Mouse (Mus musculus): ENCODE results near the gene Ccdc57. TPM values are rescaled to one million over a fixed set of nuclear protein-coding genes. Genes with fewer than 3 reads are reported as not detected.
A peak's percentile ranks its signal among the peaks of the same experiment; 100 is the strongest.

Gene Ccdc57
- polyA plus RNA-seq, 1 experiment: 2.0 TPM

DNA sequence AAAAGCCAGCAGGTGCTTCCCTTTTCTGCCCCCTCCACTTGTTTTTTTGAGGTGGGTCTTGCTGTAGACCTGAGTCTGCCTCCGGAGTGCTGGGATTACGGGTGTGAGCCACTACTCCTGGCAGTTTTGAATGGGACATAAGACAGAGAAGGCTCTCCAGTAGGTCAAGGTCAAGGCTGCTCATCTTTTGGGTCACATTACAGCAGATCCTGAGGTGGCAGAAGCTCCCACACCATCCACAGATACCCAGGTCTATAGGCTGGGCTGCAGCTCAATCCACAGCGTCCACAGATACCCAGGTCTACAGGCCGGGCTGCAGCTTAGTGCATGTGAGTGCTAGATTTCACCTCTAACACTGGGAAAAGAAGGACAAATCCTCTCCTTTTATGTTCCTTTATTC lies 18.9 kb downstream of the Ccdc57 start:
- Histone ChIP-seq H3K9me3 (no peaks in the 10 kb centered on the region), H3K4me3 (replicated peaks) (no peak overlapping the region), H3K36me3 (replicated peaks; ENCODE audit: low read length) (peaks cover 37% of the 10 kb centered on the region), H3K4me1 (peaks cover 16% of the 10 kb centered on the region), H3K27me3 (replicated peaks) (no peaks in the 10 kb centered on the region)
- TF ChIP-seq FLI1 (IDR thresholded peaks at IDR 0.05; ENCODE audit: low read length): no peak
- no peak for TF ChIP-seq GATA1 (IDR thresholded peaks at IDR 0.05; ENCODE audit: borderline replicate concordance, low read length)

- TF ChIP-seq FLI1 (IDR thresholded peaks at IDR 0.05; ENCODE audit: low read length): no peak
- no peaks in the 10 kb centered on the region for H3K9me3 ChIP-seq
Observed at GRCm38 (mm10) chr11:120905430-120905873, 27.2 kb downstream of the Ccdc57 start.

DNA sequence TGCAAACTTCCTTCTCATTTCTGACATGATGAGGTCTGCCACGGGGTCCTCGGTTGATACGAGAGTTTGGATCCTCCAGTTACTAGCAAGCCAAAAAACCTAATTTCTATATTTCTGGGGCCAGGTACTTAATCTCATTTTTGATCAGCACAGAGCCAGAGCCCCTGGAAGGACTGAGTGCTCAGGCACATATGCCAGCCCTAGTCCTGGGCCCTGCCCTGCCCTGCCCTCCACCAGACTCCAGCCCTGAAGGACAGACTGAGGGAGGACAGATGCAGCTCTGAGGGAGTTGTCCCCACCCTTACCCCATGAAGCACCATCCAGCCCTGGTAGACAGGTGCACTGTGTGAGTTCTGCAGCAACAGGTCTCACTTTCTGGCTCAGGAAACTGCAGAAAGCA lies 28.1 kb downstream of the Ccdc57 start:
- peaks cover 54% of the 10 kb centered on the region for H3K4me1 ChIP-seq
- TF ChIP-seq GATA1 (IDR thresholded peaks at IDR 0.05; ENCODE audit: borderline replicate concordance, low read length) (no peak), FLI1 (IDR thresholded peaks at IDR 0.05; ENCODE audit: low read length) (no peak)
- H3K36me3 ChIP-seq (replicated peaks; ENCODE audit: low read length): peaks cover 28% of the 10 kb centered on the region
- H3K27me3 ChIP-seq (replicated peaks): no peaks in the 10 kb centered on the region
- H3K4me3 ChIP-seq (replicated peaks): no peak overlapping the region
- no peaks in the 10 kb centered on the region for H3K9me3 ChIP-seq

More at GRCm38 (mm10) chr11:120905430-120905873, 27.2 kb downstream of the Ccdc57 start:
- Histone ChIP-seq H3K4me1 (peaks cover 49% of the 10 kb centered on the region), H3K27me3 (replicated peaks) (no peaks in the 10 kb centered on the region), H3K4me3 (replicated peaks) (peak overlapping the region; percentile 31), H3K36me3 (replicated peaks; ENCODE audit: low read length) (peaks cover 28% of the 10 kb centered on the region)

DNA sequence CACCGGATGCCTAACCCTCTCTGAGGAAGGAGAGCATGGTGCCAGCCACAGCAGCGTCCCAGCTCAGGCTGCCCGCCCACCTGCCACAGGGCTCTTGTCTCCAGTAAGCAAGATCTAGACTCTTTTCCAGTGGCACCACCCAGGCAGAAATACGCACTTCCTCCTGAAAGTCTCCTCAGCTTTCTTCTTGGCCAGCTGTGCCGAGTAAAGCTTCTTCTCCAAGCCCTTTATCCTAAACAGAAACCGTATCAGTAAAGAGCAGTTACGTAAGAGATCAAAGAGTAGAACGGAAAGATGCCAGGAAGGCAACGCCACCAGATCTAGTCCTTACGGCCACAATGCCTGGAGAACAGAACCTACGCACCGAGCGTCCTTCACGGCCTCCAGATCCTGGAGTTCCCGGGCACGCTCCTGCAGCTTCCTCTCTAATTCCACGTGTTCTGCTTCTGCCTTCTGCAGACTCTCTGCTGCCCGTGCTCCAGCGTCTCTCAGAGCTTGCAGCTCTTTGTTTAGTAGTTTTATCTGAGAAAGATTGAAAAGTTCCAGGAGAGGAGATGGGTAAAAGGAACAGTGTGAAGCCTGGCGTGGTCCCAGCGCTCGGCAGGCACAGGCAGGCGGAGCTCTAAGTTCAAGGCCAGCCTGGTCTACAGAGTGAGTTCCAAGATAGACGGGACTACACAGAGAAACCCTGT lies 29.4 kb downstream of the Ccdc57 start:
- TF ChIP-seq FLI1 (IDR thresholded peaks at IDR 0.05; ENCODE audit: low read length): no peak
- H3K4me1 ChIP-seq: peaks cover 67% of the 10 kb centered on the region

DNA sequence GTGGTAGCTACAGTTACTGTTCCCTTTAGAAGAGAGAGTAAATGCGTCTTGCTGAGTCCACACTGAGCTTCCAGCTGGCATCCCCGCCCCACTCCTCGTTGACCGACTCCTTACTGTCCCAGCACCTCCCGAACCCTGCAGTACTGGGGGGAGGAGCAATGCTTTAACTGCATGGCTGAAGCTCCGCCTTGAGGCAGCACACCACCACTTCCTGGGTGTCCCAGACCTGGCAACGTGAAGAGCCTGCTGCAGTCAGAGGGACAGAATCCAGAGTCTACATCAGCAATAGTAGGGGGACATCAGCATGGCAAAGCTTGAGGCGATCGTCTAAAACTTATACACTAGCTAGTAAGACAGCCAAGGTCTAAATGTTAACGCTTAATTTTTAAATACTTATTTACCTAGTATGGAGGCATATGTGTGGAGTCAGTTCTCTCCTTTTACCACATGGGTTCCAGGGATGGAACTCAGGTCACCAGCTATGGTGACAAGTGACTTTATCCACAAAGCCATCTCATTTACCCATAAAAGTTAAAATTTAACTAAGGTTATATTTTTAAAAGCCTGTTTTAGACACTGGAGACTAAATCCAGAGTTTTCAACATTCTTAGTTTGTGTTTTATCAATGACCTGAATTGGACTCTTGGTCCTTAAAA lies 30.1 kb downstream of the Ccdc57 start:
- H3K4me1 ChIP-seq: peaks cover 74% of the 10 kb centered on the region
- H3K27me3 ChIP-seq (replicated peaks): no peaks in the 10 kb centered on the region
- TF ChIP-seq FLI1 (IDR thresholded peaks at IDR 0.05; ENCODE audit: low read length): no peak
- H3K36me3 ChIP-seq (replicated peaks; ENCODE audit: low read length): peaks cover 32% of the 10 kb centered on the region
- H3K4me3 ChIP-seq (replicated peaks): peak overlapping the region; percentile 50
- no peaks in the 10 kb centered on the region for H3K9me3 ChIP-seq

More for the DNA sequence above, 29.4 kb downstream of the Ccdc57 start:
- Histone ChIP-seq H3K36me3 (replicated peaks; ENCODE audit: low read length) (peaks cover 31% of the 10 kb centered on the region), H3K9me3 (no peaks in the 10 kb centered on the region), H3K4me3 (replicated peaks) (no peak overlapping the region), H3K27me3 (replicated peaks) (no peaks in the 10 kb centered on the region)

DNA sequence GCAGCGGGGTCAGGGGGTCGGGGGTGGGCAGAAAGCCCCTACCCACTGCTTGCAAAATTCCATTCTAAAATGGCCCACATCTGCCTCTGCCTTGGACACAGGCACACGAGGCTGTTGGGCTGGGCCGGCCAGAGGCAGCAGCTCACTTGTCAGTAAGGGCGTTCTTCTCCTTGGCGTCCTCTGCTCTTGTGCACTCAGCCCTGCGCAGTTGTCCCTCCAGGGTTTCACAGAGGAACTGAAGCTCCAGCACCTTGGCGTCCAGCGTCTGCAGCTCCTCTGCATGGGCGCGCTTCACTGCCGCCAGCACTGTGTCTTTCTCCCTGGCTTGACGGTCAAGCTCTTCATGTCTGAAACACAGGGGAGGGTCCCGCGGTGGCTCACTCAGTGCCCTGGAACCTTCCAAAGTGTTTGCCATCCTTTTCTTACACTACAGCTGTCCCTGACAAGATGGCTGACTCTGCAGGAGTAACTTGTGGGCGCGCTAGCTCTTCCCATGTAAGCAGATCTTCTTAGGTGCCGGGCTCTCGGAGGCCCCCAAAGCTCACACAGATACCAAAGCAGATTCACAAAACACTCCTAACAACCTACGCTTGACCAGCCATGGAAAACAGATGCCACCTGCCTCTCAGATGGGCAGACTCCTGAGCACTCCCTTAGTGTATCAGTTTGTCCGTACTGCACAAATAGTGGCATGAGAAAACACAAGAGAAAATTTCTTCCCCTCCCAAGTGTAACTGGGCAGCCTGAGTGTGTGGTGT lies 30.8 kb downstream of the Ccdc57 start:
- no peaks in the 10 kb centered on the region for H3K9me3 ChIP-seq
- peaks cover 34% of the 10 kb centered on the region for H3K36me3 ChIP-seq (replicated peaks; ENCODE audit: low read length)
- TF ChIP-seq GATA1 (IDR thresholded peaks at IDR 0.05; ENCODE audit: borderline replicate concordance, low read length): no peak
- H3K4me3 ChIP-seq (replicated peaks): peak overlapping the region; percentile 42
- H3K27me3 ChIP-seq (replicated peaks): no peaks in the 10 kb centered on the region
- H3K4me1 ChIP-seq: peaks cover 76% of the 10 kb centered on the region

DNA sequence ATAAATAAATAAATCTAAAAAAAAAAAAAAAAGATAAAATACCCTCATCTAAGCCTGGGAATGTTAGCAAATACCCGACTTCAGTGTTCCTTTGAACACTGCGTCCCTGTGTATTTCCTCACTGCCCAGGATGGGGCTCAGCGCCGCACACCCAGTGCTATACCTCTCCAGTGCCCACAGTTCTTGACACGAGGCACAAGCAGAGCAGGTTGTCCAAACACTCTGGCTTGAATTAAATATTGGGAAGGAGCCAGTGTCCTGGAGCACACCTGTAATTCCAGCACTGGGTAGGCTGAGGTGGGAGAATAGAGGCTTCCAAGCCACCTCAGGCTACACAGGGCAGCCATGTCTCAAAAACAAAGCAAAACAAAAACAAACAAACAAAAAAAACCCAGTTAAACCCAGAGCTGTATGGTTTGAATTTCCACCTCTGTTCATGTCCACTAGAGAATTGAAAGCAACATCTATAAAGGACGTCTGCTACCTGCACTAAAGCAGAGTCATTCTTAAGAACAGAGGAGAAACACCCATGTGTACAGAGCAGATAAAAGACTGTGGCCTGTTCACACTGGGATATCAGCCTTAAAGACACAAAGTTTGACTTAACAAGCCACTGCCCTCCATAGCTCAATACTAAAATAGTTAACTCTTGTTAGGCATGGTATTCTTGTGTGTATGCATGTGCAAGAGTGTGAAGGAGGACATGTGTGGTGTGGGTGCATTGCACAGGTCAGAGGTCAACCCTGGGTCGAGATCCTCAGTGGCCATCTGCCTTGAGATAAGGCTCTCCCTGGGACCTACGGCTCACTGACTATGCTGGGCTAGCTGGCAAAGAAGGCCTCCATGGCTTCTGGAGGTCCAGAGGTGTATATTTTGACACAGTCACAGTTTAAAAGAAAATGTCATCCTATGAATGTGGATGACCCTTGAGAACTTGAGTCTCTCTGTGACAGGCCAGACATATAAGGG lies 32.1 kb downstream of the Ccdc57 start:
- TF ChIP-seq FLI1 (IDR thresholded peaks at IDR 0.05; ENCODE audit: low read length): no peak
- no peak for TF ChIP-seq GATA1 (IDR thresholded peaks at IDR 0.05; ENCODE audit: borderline replicate concordance, low read length)
- no peaks in the 10 kb centered on the region for H3K9me3 ChIP-seq

DNA sequence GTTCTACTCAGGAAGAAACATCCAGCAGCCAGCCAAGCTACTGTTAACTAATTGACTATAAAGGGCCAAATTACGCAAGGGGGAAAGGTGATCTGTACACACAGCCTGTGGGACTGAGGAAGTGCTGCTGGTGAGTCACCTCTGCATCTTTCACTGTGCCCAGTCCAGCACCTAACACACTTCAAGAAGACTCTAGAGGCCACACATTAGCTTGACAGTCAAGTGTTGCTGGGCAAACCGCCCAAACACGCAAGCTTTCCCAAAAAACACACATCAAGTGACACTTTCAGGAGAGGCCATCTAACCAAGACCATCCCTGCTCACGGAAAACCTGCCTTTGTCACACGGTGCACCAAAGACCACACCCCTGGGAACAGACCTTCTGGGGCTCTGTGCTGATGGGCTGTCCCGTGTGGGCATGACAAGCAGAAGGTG lies 34.5 kb downstream of the Ccdc57 start:
- Histone ChIP-seq H3K9me3 (no peaks in the 10 kb centered on the region), H3K4me1 (peaks cover 54% of the 10 kb centered on the region), H3K36me3 (replicated peaks; ENCODE audit: low read length) (peaks cover 61% of the 10 kb centered on the region)

More for the DNA sequence above, 32.1 kb downstream of the Ccdc57 start:
- Histone ChIP-seq H3K4me1 (peaks cover 71% of the 10 kb centered on the region), H3K36me3 (replicated peaks; ENCODE audit: low read length) (peaks cover 46% of the 10 kb centered on the region), H3K27me3 (replicated peaks) (no peaks in the 10 kb centered on the region), H3K4me3 (replicated peaks) (peak overlapping the region; percentile 78)

DNA sequence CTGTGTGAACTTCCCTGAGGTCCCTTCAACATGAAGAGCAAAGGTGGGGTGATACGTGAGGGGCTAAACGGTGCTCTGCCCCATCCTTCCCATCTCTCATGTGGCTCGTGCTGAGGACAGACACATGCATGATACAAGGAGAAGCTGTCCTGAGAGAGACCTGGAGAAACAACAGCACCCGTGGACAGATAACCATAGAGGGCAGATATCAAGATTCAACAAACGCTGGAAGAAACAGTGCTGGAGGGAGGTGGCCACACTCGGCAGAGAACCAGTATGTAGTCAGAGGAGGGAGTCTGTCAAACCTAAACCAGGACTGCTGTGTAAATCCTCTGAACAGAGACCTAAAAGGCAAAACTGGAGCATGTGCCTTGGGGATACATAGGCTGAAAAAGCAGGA lies 37.2 kb downstream of the Ccdc57 start:
- H3K9me3 ChIP-seq: no peaks in the 10 kb centered on the region
- TF ChIP-seq FLI1 (IDR thresholded peaks at IDR 0.05; ENCODE audit: low read length) (no peak), GATA1 (IDR thresholded peaks at IDR 0.05; ENCODE audit: borderline replicate concordance, low read length) (no peak)
- H3K4me1 ChIP-seq: peaks cover 31% of the 10 kb centered on the region
- H3K36me3 ChIP-seq (replicated peaks; ENCODE audit: low read length): peaks cover 66% of the 10 kb centered on the region
- H3K4me3 ChIP-seq (replicated peaks): no peak overlapping the region
- H3K27me3 ChIP-seq (replicated peaks): no peaks in the 10 kb centered on the region

More for the DNA sequence above, 34.5 kb downstream of the Ccdc57 start:
- no peaks in the 10 kb centered on the region for H3K27me3 ChIP-seq (replicated peaks)
- TF ChIP-seq FLI1 (IDR thresholded peaks at IDR 0.05; ENCODE audit: low read length): no peak
- no peak for TF ChIP-seq GATA1 (IDR thresholded peaks at IDR 0.05; ENCODE audit: borderline replicate concordance, low read length)
- no peak overlapping the region for H3K4me3 ChIP-seq (replicated peaks)
